Mouse (Mus musculus) heart, embryonic 13.5 days (tissue): ENCODE data around the gene Trip12. TPM values are rescaled to one million over a fixed set of nuclear protein-coding genes. Genes with fewer than 3 reads are reported as not detected.

Source experiments
- ATAC-seq: fragments of 200-750 bp; cut with Nextera tagmentation; 2 replicates; pipeline ENCODE4 v1.8.0; 2017; ENCODE audit warnings: moderate TSS enrichment; ENCODE audit not compliant: insufficient number of reproducible peaks, low FRiP score, low TSS enrichment; ENCODE audit errors: extremely low read depth
- H3K27ac ChIP-seq: fragments of 300-500 bp; sonication (generic); replicated peaks from 2 replicates; pipeline ENCODE4 v1.5.1; 2015; ENCODE audit warnings: moderate library complexity, mild to moderate bottlenecking, inconsistent platforms
- H3K27me3 ChIP-seq: fragments of 300-500 bp; sonication (generic); replicated peaks from 2 replicates; pipeline ENCODE4 v1.6.1; 2015; ENCODE audit warnings: mild to moderate bottlenecking, inconsistent platforms
- H3K36me3 ChIP-seq: fragments of 300-500 bp; sonication (generic); 2 replicates; pipeline ENCODE4 v1.6.1; 2015; ENCODE audit warnings: mild to moderate bottlenecking, inconsistent platforms
- H3K4me1 ChIP-seq: fragments of 300-500 bp; sonication (generic); 2 replicates; pipeline ENCODE4 v1.6.1; 2015; ENCODE audit warnings: inconsistent platforms
- H3K4me2 ChIP-seq: fragments of 300-500 bp; sonication (generic); 2 replicates; pipeline ENCODE4 v1.6.1; 2015; ENCODE audit warnings: inconsistent platforms, mild to moderate bottlenecking, moderate library complexity
- H3K4me3 ChIP-seq: fragments of 300-500 bp; sonication (generic); 2 replicates; pipeline ENCODE4 v1.5.1; 2015; ENCODE audit warnings: moderate library complexity, mild to moderate bottlenecking, inconsistent platforms
- H3K9ac ChIP-seq: fragments of 300-500 bp; sonication (generic); 2 replicates; pipeline ENCODE4 v1.6.1; 2015; ENCODE audit warnings: inconsistent platforms, mild to moderate bottlenecking, moderate library complexity
- H3K9me3 ChIP-seq: fragments of 300-500 bp; sonication (generic); 2 replicates; pipeline ENCODE4 v1.6.1; 2016; ENCODE audit warnings: inconsistent platforms
- WGBS: fragments of 180-500 bp; shearing (Covaris S2); methylation state at CpG from one replicate; pipeline ENCODE4 v1.1.7; 2015; ENCODE audit warnings: mixed read lengths; 5-methylcytosine and 5-hydroxymethylcytosine counted together
- polyA plus RNA-seq: library from polyadenylated mRNA; unstranded; fragments of >200 nt; fragmentation: Nextera tagmentation; extraction: Ambion mirVana; gene quantifications from 2 replicates; pipeline ENCODE4 v1.2.1, GENCODE M21; 2015

Gene Trip12
- polyA plus RNA-seq, 1 experiment from 2014 or later = 52.1 TPM

DNA sequence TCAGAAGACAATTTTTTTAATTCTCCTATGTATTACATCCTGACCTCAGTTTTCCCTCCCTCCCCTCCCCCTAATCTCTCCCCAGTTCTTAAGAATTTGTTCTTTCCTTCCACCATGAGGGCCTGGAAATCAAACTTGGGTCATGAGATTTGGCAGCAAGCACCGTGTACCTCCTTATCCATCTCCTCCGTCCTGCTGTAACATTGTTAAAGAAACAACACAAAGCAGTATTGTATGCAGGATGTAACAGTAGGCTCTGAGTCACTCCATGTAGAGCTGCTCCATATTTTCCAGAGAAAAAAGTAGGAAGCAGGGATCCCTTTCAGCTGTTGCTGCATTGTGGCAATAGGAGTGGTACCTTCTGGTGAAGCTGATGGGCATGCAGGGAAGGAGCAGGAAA is 15.4 kb upstream of the Trip12 start:
- H3K4me1 ChIP-seq = peaks cover 17% of the 10 kb centered on the region
- no peak overlapping the region for H3K4me2 ChIP-seq
- H3K36me3 ChIP-seq = no peaks in the 10 kb centered on the region
- H3K9me3 ChIP-seq = no peaks in the 10 kb centered on the region
- H3K4me3 ChIP-seq = no peak overlapping the region
- ATAC-seq = no peak
- H3K9ac ChIP-seq = no peak overlapping the region
- H3K27ac ChIP-seq = no peak overlapping the region; the same call in 1 of the 2 replicates
- WGBS = 54% methylated on average over 2 of the region's 2 CpGs
- no peaks in the 10 kb centered on the region for H3K27me3 ChIP-seq

DNA sequence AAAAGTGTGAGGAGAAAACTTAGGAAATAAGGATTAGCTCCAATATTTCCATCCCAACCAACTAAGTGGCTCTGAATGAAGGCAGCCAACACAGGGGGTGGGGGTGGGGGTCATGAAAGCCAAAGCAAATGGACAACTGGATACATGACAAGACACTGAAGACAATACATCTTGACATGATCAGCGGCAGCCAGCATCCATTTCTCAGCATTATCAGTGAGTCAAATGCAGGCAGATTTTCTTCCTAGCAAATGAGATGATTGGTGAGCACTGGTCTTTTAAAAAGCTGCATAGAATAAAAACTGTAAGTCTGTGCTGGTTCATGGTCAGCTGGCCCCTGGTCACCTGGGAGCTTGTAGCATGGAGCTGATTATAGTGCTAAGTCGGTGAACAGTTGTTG is 14.7 kb upstream of the Trip12 start:
- no peak overlapping the region for H3K27ac ChIP-seq
- H3K9ac ChIP-seq = no peak overlapping the region
- peaks cover 11% of the 10 kb centered on the region; the same call in 1 of the 2 replicates for H3K4me1 ChIP-seq
- no peak overlapping the region for H3K4me3 ChIP-seq
- H3K9me3 ChIP-seq = no peaks in the 10 kb centered on the region
- H3K4me2 ChIP-seq = no peak overlapping the region
- no peak for ATAC-seq
- H3K36me3 ChIP-seq = no peaks in the 10 kb centered on the region
- WGBS = 82% methylated on average over 2 of the region's 2 CpGs
- no peaks in the 10 kb centered on the region for H3K27me3 ChIP-seq

DNA sequence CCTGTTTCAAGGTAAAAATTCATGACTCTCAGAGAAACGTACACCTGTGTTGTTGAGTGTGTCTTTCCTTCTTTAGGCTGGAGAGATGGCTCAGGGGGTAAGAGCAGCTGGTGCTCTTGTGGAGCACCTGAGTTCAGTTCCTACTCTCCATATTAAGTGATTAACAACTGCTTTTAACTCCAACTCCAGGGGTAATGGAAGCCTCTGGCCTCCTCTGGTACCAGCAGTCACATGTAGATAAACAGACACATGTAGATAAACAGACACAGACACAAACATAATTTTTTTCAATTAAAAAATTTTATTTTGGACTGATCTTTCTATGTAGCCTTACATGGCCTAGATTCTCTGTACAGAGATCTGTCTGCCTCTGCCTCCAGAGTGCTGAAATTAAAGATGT is 13.4 kb upstream of the Trip12 start:
- H3K27ac ChIP-seq = no peak overlapping the region
- WGBS = 68% methylated on average over 1 of the region's 1 CpGs
- H3K4me2 ChIP-seq = no peak overlapping the region
- no peaks in the 10 kb centered on the region for H3K36me3 ChIP-seq
- peaks cover 11% of the 10 kb centered on the region; the same call in 1 of the 2 replicates for H3K4me1 ChIP-seq
- ATAC-seq = no peak
- no peaks in the 10 kb centered on the region for H3K9me3 ChIP-seq
- no peak overlapping the region for H3K9ac ChIP-seq
- H3K27me3 ChIP-seq = no peaks in the 10 kb centered on the region
- H3K4me3 ChIP-seq = no peak overlapping the region

DNA sequence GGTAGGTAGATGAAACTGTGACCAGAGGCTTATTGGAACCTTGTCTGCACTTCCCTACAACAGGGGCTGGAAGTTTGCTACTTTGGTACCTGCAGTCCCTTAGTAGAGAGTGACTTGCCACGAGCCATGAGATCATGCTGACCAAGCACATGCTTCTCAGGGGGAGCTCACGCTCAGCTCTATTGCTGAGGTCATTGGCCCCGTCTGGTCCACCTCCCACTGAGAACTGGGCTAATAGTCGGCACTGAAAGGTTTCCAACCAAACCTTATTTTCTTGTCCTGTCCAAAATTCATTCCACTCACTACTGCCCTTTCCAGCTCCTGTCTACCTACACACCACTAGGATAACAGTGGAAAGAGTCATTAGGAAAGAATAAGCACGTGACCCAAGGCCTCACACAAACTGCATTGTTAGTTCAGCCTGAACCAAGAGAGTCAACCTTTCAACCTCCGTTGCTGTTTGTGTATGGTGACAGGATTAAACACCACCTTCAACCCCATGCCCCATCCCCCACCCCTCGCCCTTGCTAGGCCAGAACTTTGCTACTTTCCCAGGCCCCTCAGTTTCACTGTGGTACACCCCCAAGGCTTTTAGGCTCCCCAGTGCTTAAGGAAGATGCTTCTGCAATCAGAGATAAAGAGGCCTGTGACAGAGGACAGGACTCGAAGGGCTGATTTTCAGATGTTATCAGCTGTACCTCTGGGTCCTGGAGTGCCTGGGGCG is 11.4 kb upstream of the Trip12 start:
- peaks cover 11% of the 10 kb centered on the region; the same call in 1 of the 2 replicates for H3K4me1 ChIP-seq
- H3K4me3 ChIP-seq = no peak overlapping the region
- no peak overlapping the region for H3K9ac ChIP-seq
- no peaks in the 10 kb centered on the region for H3K36me3 ChIP-seq
- no peaks in the 10 kb centered on the region for H3K9me3 ChIP-seq
- no peak overlapping the region for H3K4me2 ChIP-seq
- WGBS = 28% methylated on average over 9 of the region's 9 CpGs
- no peak overlapping the region for H3K27ac ChIP-seq
- no peak for ATAC-seq
- H3K27me3 ChIP-seq = no peaks in the 10 kb centered on the region

DNA sequence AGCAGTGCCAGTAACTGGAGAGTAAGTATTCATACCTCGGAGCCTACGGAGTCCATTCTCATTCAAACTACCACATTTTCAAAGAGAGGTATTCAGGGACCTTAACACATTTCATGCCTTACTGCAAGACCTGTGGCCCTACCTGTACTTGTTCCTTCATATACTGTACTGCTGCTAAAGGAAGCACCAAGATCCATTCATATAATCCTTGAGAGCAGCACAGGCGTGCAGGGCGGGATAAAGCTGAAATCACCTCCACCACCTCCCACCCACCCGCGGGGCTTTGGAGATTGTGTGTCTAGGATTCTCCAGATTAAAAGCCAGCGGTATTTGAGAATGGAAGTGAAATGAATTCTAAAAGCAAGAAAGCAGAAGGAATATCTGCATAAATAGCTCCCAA is 10.2 kb upstream of the Trip12 start:
- H3K4me3 ChIP-seq = no peak overlapping the region
- H3K27ac ChIP-seq = no peak overlapping the region
- peaks cover 8% of the 10 kb centered on the region; the same call in 1 of the 2 replicates for H3K4me1 ChIP-seq
- no peaks in the 10 kb centered on the region for H3K27me3 ChIP-seq
- WGBS = 82% methylated on average over 7 of the region's 7 CpGs
- H3K36me3 ChIP-seq = no peaks in the 10 kb centered on the region; the same call in 1 of the 2 replicates
- ATAC-seq = no peak
- H3K9ac ChIP-seq = no peak overlapping the region
- no peak overlapping the region for H3K4me2 ChIP-seq
- no peaks in the 10 kb centered on the region for H3K9me3 ChIP-seq

DNA sequence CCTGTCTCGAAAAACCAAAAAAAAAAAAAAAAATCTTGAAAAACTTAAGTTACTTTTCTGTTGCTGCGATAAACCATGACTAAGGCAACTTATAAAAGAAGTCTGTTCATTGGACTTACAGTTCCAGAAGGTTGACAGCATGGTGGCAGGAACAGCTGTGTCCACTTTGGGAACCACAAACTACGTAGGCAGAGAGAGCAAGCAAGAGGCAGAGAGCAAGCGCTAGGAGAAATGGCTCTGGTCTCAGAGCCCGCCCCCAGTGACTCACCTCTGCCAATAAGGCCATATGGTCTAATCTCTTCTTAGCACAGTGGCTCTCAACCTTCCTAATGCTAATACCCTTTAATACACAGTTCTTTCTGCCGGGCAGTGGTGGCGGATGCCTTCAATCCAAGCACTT is 9.5 kb upstream of the Trip12 start:
- H3K4me2 ChIP-seq = no peak overlapping the region
- H3K9me3 ChIP-seq = no peaks in the 10 kb centered on the region
- 91% methylated on average over 7 of the region's 7 CpGs for WGBS
- no peaks in the 10 kb centered on the region for H3K27me3 ChIP-seq
- H3K36me3 ChIP-seq = no peaks in the 10 kb centered on the region; the same call in 1 of the 2 replicates
- peaks cover 8% of the 10 kb centered on the region; the same call in 1 of the 2 replicates for H3K4me1 ChIP-seq
- no peak for ATAC-seq
- H3K9ac ChIP-seq = no peak overlapping the region
- no peak overlapping the region for H3K4me3 ChIP-seq
- no peak overlapping the region for H3K27ac ChIP-seq

DNA sequence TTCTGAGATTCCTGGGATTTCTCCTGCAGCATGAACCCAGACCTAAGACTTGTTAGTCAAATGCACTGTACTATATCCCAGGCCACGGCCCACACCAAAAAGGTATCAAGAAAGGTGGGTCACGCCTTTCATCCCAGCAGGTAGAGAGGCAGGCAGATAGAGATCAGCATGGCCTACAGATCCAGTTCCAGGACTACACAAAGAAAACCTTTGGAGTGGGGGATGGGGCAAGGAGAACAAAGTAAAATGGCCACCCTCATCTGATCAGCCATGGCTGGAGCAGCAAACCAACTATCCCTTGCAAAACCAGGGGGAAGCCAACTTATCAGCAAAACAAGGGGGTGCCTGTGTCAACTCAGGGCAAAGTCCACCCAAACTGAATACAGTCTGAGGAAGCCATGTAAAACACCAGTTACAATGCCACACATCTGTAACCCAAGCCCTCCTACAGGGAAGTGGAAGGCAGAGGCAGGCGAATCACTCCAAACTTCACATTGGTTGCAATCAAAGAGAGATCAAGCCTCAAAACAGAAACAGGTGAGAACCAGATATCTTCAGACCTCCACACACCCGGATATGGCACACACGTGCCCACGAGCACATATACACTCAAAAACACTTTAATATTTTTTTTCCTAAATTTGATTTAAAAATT is 8.6 kb upstream of the Trip12 start:
- Histone ChIP-seq H3K4me3 (no peak overlapping the region), H3K27me3 (no peaks in the 10 kb centered on the region), H3K9me3 (no peaks in the 10 kb centered on the region), H3K4me1 (peaks cover 8% of the 10 kb centered on the region; the same call in 1 of the 2 replicates), H3K27ac (no peak overlapping the region), H3K4me2 (no peak overlapping the region), H3K9ac (no peak overlapping the region), H3K36me3 (peaks cover 3% of the 10 kb centered on the region)
- WGBS = 90% methylated on average over 6 of the region's 6 CpGs
- ATAC-seq = no peak

DNA sequence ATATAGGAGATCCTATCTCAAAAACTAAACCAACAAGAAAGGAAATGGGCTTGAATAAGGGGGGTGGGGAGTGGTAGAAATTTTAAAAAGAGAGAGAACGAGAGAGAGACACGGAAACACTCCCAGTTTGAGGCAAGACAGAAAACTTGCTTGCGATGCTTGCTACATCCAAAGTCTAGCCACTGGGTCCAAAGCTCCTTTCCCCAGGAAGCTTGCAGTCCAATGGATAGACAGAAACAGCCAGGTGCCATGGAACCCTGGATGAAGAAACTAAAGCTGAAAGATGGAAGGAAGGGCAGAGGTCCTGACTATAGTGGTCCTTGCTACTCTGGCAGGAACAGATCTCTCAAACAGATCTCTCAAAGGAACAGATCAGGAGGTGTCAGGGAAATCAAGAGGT is 8.0 kb upstream of the Trip12 start:
- H3K4me1 ChIP-seq = peaks cover 8% of the 10 kb centered on the region; the same call in 1 of the 2 replicates
- ATAC-seq = no peak
- H3K4me2 ChIP-seq = no peak overlapping the region
- H3K9me3 ChIP-seq = no peaks in the 10 kb centered on the region
- WGBS = 84% methylated on average over 3 of the region's 3 CpGs
- no peak overlapping the region for H3K4me3 ChIP-seq
- H3K36me3 ChIP-seq = peaks cover 3% of the 10 kb centered on the region
- no peaks in the 10 kb centered on the region for H3K27me3 ChIP-seq
- H3K9ac ChIP-seq = no peak overlapping the region
- no peak overlapping the region for H3K27ac ChIP-seq

DNA sequence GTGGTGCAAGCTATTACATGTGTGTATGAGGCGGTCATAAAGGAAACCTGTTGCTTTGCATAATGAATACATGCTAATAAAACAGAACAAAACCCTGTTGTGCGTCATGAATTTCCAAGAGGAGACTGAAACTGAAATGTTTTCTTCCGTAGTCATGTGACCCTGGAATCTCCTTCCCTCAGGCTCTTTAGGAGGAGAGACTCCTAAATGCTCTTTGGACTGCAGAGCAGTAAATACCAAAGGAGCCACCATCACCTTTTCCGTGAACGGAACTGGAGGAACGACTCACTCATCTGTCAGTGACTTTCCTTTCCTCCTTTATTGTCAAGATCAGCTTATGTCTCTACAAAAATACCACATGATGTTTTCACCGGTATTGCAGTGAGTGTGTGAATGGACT is 7.4 kb upstream of the Trip12 start:
- Histone ChIP-seq H3K36me3 (peaks cover 3% of the 10 kb centered on the region), H3K4me3 (no peak overlapping the region), H3K4me1 (peaks cover 8% of the 10 kb centered on the region; the same call in 1 of the 2 replicates), H3K4me2 (no peak overlapping the region), H3K9ac (no peak overlapping the region), H3K9me3 (no peaks in the 10 kb centered on the region), H3K27ac (no peak overlapping the region), H3K27me3 (no peaks in the 10 kb centered on the region)
- 83% methylated on average over 7 of the region's 7 CpGs for WGBS
- ATAC-seq = no peak

DNA sequence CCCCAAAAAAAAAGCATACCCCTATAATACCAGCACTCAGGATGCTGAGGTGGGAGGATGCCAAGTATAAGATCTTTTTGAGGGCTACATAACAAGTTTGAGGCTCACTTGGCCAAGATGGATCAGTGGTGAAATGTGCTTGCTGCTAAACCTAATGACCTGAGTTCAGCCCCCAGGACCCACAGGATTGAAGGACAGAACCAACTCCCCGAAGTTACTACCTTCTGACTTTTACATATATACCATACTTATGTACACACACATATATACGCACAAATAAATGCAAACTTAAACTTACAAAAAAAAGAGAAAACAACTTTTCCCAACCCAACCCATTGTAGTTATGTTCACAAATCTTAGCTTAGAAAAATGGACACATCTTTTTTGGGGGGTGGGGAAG is 3.0 kb upstream of the Trip12 start:
- no peak for ATAC-seq
- Histone ChIP-seq H3K4me3 (no peak overlapping the region), H3K9ac (no peak overlapping the region), H3K27me3 (no peaks in the 10 kb centered on the region), H3K27ac (no peak overlapping the region), H3K36me3 (peaks cover 3% of the 10 kb centered on the region), H3K9me3 (no peaks in the 10 kb centered on the region), H3K4me1 (peaks cover 10% of the 10 kb centered on the region), H3K4me2 (no peak overlapping the region)
- WGBS = 82% methylated on average over 2 of the region's 2 CpGs

DNA sequence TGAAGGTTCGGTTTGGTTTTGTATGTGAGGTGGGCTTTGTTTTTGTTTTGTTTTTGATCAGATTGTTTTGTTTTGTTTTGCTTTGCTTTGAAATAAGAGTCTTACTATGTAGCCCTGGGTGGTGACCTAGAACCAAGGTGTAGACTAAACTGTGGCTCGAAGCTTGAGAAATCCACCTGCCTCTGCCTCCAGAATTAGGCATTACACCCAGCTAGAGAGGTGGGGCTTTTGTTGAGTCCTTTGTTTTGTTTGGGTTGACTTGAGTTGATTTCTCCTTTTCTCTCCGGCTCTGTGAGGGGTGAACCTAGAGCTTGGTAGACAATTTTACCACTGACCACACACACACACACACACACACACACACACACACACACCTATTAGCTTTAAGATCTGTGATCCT is 745 bp upstream of the Trip12 start:
- Histone ChIP-seq H3K4me2 (peak overlapping the region; percentile 84), H3K27me3 (no peaks in the 10 kb centered on the region), H3K4me1 (peaks cover 26% of the 10 kb centered on the region), H3K36me3 (peaks cover 3% of the 10 kb centered on the region; the same call in 1 of the 2 replicates), H3K27ac (no peak overlapping the region), H3K9ac (peak overlapping the region; percentile 99), H3K4me3 (peak overlapping the region; percentile 97), H3K9me3 (no peaks in the 10 kb centered on the region)
- WGBS = 64% methylated on average over 3 of the region's 3 CpGs
- no peak for ATAC-seq
